Mouse (Mus musculus): ENCODE data around the gene Fstl4. TPM values are rescaled to one million over a fixed set of nuclear protein-coding genes. Genes with fewer than 3 reads are reported as not detected.

The Fstl4 gene
- polyA plus RNA-seq, 2 experiments, result 0.01 TPM; not detected in 1

GRCm38 (mm10) chr11:53024403-53024802, 260.0 kb downstream of the Fstl4 start:
- TF ChIP-seq EP300 (IDR thresholded peaks at IDR 0.05; ENCODE audit: low read depth) (no peak), CTCF (IDR thresholded peaks at IDR 0.05; ENCODE audit: low read depth) (no peak)
- H3K4me3 ChIP-seq (ENCODE audit: insufficient read depth in 1 of 2, low read depth in 2 of 2, low read length in 2 of 2), result no peak overlapping the region
- DNase-seq (ENCODE audit: low read depth in 3 of 3, low spot score in 3 of 3) (no peak), ATAC-seq (ENCODE audit: insufficient read depth) (no peak)
- no peak overlapping the region for H3K4me2 ChIP-seq (ENCODE audit: low read depth)
- H3K36me3 ChIP-seq (replicated peaks; ENCODE audit: control insufficient read depth, insufficient read depth, low read depth), result no peaks in the 10 kb centered on the region
- H3K27ac ChIP-seq, result no peak overlapping the region
- H3K4me1 ChIP-seq (replicated peaks; ENCODE audit: control insufficient read depth in 2 of 2, insufficient read depth in 2 of 2, low read length in 1 of 2), result no peaks in the 10 kb centered on the region
- no peak overlapping the region for H3K9ac ChIP-seq (replicated peaks)
- WGBS (ENCODE audit: insufficient replicate concordance), result 21% methylated on average over 6 of the region's 6 CpGs
- no peaks in the 10 kb centered on the region for H3K9me3 ChIP-seq (ENCODE audit: control insufficient read depth, low read length)
- H3K27me3 ChIP-seq (ENCODE audit: control insufficient read depth, insufficient read depth, low read length), result no peaks in the 10 kb centered on the region

GRCm38 (mm10) chr11:53025686-53026085, 261.3 kb downstream of the Fstl4 start:
- TF ChIP-seq EP300 (IDR thresholded peaks at IDR 0.05; ENCODE audit: low read depth) (no peak), CTCF (IDR thresholded peaks at IDR 0.05; ENCODE audit: low read depth) (no peak)
- Histone ChIP-seq H3K36me3 (replicated peaks; ENCODE audit: control insufficient read depth, insufficient read depth, low read depth) (no peaks in the 10 kb centered on the region), H3K27ac (no peak overlapping the region), H3K4me3 (ENCODE audit: insufficient read depth in 1 of 2, low read depth in 2 of 2, low read length in 2 of 2) (no peak overlapping the region), H3K9me3 (ENCODE audit: control insufficient read depth, low read length) (no peaks in the 10 kb centered on the region), H3K9ac (replicated peaks) (no peak overlapping the region), H3K27me3 (ENCODE audit: control insufficient read depth, insufficient read depth, low read length) (no peaks in the 10 kb centered on the region), H3K4me1 (replicated peaks; ENCODE audit: control insufficient read depth in 2 of 2, insufficient read depth in 2 of 2, low read length in 1 of 2) (no peaks in the 10 kb centered on the region), H3K4me2 (ENCODE audit: low read depth) (no peak overlapping the region)
- ATAC-seq (ENCODE audit: insufficient read depth) (no peak), DNase-seq (ENCODE audit: low read depth in 3 of 3, low spot score in 3 of 3) (no peak)
- WGBS (ENCODE audit: insufficient replicate concordance), result 93% methylated on average over 6 of the region's 6 CpGs

GRCm38 (mm10) chr11:53028421-53029168, 264.2 kb downstream of the Fstl4 start:
- Histone ChIP-seq H3K27me3 (ENCODE audit: control insufficient read depth, insufficient read depth, low read length) (no peaks in the 10 kb centered on the region), H3K9ac (replicated peaks) (no peak overlapping the region), H3K9me3 (ENCODE audit: control insufficient read depth, low read length) (no peaks in the 10 kb centered on the region), H3K4me3 (ENCODE audit: insufficient read depth in 1 of 2, low read depth in 2 of 2, low read length in 2 of 2) (no peak overlapping the region), H3K27ac (no peak overlapping the region), H3K36me3 (replicated peaks; ENCODE audit: control insufficient read depth, insufficient read depth, low read depth) (no peaks in the 10 kb centered on the region), H3K4me2 (ENCODE audit: low read depth) (no peak overlapping the region), H3K4me1 (replicated peaks; ENCODE audit: control insufficient read depth in 2 of 2, insufficient read depth in 2 of 2, low read length in 1 of 2) (no peaks in the 10 kb centered on the region)
- ATAC-seq (ENCODE audit: insufficient read depth), result no peak
- 51% methylated on average over 7 of the region's 7 CpGs for WGBS (ENCODE audit: insufficient replicate concordance)
- DNase-seq (ENCODE audit: low read depth in 3 of 3, low spot score in 3 of 3), result no peak
- TF ChIP-seq CTCF (IDR thresholded peaks at IDR 0.05; ENCODE audit: low read depth), result no peak
- TF ChIP-seq EP300 (IDR thresholded peaks at IDR 0.05; ENCODE audit: low read depth), result no peak

- DNase-seq (ENCODE audit: low read depth in 3 of 3, low spot score in 3 of 3) (no peak), ATAC-seq (ENCODE audit: insufficient read depth) (no peak)
- no peaks in the 10 kb centered on the region for H3K4me1 ChIP-seq (replicated peaks; ENCODE audit: control insufficient read depth in 2 of 2, insufficient read depth in 2 of 2, low read length in 1 of 2)
- no peak overlapping the region for H3K4me3 ChIP-seq (ENCODE audit: insufficient read depth in 1 of 2, low read depth in 2 of 2, low read length in 2 of 2)
- no peaks in the 10 kb centered on the region for H3K36me3 ChIP-seq (replicated peaks; ENCODE audit: control insufficient read depth, insufficient read depth, low read depth)
- TF ChIP-seq EP300 (IDR thresholded peaks at IDR 0.05; ENCODE audit: low read depth) (no peak), CTCF (IDR thresholded peaks at IDR 0.05; ENCODE audit: low read depth) (no peak)
- no peaks in the 10 kb centered on the region for H3K27me3 ChIP-seq (ENCODE audit: control insufficient read depth, insufficient read depth, low read length)
- no peak overlapping the region for H3K9ac ChIP-seq (replicated peaks)
- 66% methylated on average over 4 of the region's 4 CpGs for WGBS (ENCODE audit: insufficient replicate concordance)
- no peak overlapping the region for H3K4me2 ChIP-seq (ENCODE audit: low read depth)
- H3K27ac ChIP-seq, result no peak overlapping the region
- H3K9me3 ChIP-seq (ENCODE audit: control insufficient read depth, low read length), result no peaks in the 10 kb centered on the region
Measured at GRCm38 (mm10) chr11:53031777-53032176, 267.3 kb downstream of the Fstl4 start.

- no peaks in the 10 kb centered on the region for H3K27me3 ChIP-seq (ENCODE audit: control insufficient read depth, insufficient read depth, low read length)
- peak; percentile 7 to 9 (median 7) for DNase-seq (ENCODE audit: low read depth in 3 of 3, low spot score in 3 of 3)
- 23% methylated on average over 4 of the region's 4 CpGs for WGBS (ENCODE audit: insufficient replicate concordance)
- no peak overlapping the region for H3K4me3 ChIP-seq (ENCODE audit: insufficient read depth in 1 of 2, low read depth in 2 of 2, low read length in 2 of 2)
- H3K27ac ChIP-seq, result no peak overlapping the region
- no peaks in the 10 kb centered on the region for H3K9me3 ChIP-seq (ENCODE audit: control insufficient read depth, low read length)
- peak; percentile 95 for TF ChIP-seq CTCF (IDR thresholded peaks at IDR 0.05; ENCODE audit: low read depth)
- TF ChIP-seq EP300 (IDR thresholded peaks at IDR 0.05; ENCODE audit: low read depth), result no peak
- no peaks in the 10 kb centered on the region for H3K36me3 ChIP-seq (replicated peaks; ENCODE audit: control insufficient read depth, insufficient read depth, low read depth)
- ATAC-seq (ENCODE audit: insufficient read depth), result no peak
- no peak overlapping the region for H3K4me2 ChIP-seq (ENCODE audit: low read depth)
- no peak overlapping the region for H3K9ac ChIP-seq (replicated peaks)
- no peaks in the 10 kb centered on the region for H3K4me1 ChIP-seq (replicated peaks; ENCODE audit: control insufficient read depth in 2 of 2, insufficient read depth in 2 of 2, low read length in 1 of 2)
Measured at GRCm38 (mm10) chr11:53032336-53032735, 267.9 kb downstream of the Fstl4 start.

All from liver, embryonic 14.5 days (tissue).